Mouse (Mus musculus): ENCODE measurements around the gene Cyfip1. TPM values are rescaled to one million over a fixed set of nuclear protein-coding genes. Genes with fewer than 3 reads are reported as not detected.
"Not testable (repeated sequence)": the region's sequence is repeated elsewhere in the genome, so short reads cannot be mapped to it uniquely, and the experiment has no call there.

Gene Cyfip1
- total and polyA plus RNA-seq, 2 experiments from 2014 or later, result 41.7 to 42.2 TPM

DNA sequence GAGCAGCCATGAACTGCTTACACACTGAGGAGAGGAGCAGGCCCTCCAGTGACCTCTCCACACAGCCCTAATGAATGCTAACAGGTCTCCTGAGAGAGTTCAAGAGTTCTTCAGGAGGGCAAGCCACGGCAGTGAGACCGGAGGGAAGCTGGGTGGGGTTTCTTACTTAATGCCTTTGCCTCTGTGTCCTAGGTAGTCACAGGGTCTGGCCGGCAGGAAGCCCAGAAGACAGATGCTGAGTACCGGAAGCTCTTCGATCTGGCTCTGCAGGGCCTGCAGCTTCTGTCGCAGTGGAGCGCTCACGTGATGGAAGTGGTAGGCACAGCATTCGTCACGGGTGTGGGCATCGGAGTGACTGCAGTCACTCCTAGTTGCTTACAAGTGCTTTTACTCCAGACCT lies 50.3 kb downstream of the Cyfip1 start:
- Histone ChIP-seq H3K4me3 (ENCODE audit: low read depth, low read length) (no peak overlapping the region), H3K4me2 (ENCODE audit: low read depth) (no peak overlapping the region), H3K27me3 (ENCODE audit: insufficient read depth, low read length) (no peaks in the 10 kb centered on the region), H3K4me1 (ENCODE audit: insufficient read depth) (no peaks in the 10 kb centered on the region), H3K9me3 (ENCODE audit: low read length) (no peaks in the 10 kb centered on the region), H3K36me3 (ENCODE audit: insufficient read depth) (peaks cover 57% of the 10 kb centered on the region), H3K27ac (ENCODE audit: low read depth, low read length) (no peak overlapping the region), H3K9ac (no peak overlapping the region)
- ATAC-seq, result no peak
- no peak for TF ChIP-seq CTCF (IDR thresholded peaks at IDR 0.05; ENCODE audit: low read depth)
- no peak for DNase-seq
- 93% methylated on average over 11 of the region's 11 CpGs for WGBS

DNA sequence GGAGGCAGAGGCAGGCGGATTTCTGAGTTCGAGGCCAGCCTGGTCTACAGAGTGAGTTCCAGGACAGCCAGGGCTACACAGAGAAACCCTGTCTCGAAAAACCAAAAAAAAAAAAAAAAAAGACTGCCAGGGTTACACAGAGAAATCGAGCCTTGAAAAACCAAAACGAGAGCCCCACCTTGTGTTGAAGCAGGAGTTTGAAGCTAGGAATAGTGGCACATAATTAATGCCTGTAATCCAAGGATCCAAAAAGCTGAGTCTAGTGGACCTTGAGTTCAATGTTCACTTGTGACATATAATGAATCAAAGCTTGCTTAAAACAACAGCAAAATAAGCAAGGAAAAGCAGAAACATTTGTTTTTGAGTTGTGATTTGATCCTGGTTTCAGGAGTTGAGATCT lies 62.2 kb downstream of the Cyfip1 start:
- no peak overlapping the region for H3K9ac ChIP-seq
- H3K4me3 ChIP-seq (ENCODE audit: low read depth, low read length), result no peak overlapping the region
- H3K36me3 ChIP-seq (ENCODE audit: insufficient read depth), result peaks cover 61% of the 10 kb centered on the region
- no peak for ATAC-seq
- no peaks in the 10 kb centered on the region for H3K27me3 ChIP-seq (ENCODE audit: insufficient read depth, low read length)
- no peaks in the 10 kb centered on the region for H3K4me1 ChIP-seq (ENCODE audit: insufficient read depth)
- no peak for DNase-seq
- TF ChIP-seq CTCF (IDR thresholded peaks at IDR 0.05; ENCODE audit: low read depth), result no peak
- WGBS, result 83% methylated on average over 5 of the region's 5 CpGs
- H3K9me3 ChIP-seq (ENCODE audit: low read length), result no peaks in the 10 kb centered on the region
- no peak overlapping the region for H3K27ac ChIP-seq (ENCODE audit: low read depth, low read length)
- H3K4me2 ChIP-seq (ENCODE audit: low read depth), result no peak overlapping the region

DNA sequence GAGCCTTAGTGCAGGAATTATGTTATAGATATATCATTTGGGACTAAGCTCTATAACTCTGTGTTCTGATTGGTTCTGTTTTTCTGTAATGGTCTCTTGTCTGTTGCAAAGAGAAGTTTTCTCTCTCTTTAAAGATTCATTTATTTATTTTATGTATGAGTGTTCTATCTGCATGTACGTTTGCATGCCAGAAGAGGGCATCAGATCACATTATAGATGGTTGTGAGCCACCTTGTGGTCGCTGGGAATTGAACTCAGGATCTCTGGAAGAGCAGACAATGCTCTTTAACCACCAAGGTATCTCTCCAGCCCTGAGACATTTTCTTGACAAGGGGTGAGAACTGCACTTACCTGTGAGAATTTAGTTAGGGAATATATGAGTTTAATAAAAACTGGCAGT lies 63.9 kb downstream of the Cyfip1 start:
- H3K4me3 ChIP-seq (ENCODE audit: low read depth, low read length), result no peak overlapping the region
- TF ChIP-seq CTCF (IDR thresholded peaks at IDR 0.05; ENCODE audit: low read depth), result peak; percentile 33; the same call in 1 of the 2 replicates
- H3K9me3 ChIP-seq (ENCODE audit: low read length), result no peaks in the 10 kb centered on the region
- DNase-seq (no peak), ATAC-seq (no peak)
- H3K4me2 ChIP-seq (ENCODE audit: low read depth), result no peak overlapping the region
- no peak overlapping the region for H3K27ac ChIP-seq (ENCODE audit: low read depth, low read length)
- H3K9ac ChIP-seq, result no peak overlapping the region
- H3K27me3 ChIP-seq (ENCODE audit: insufficient read depth, low read length), result no peaks in the 10 kb centered on the region
- no peaks in the 10 kb centered on the region for H3K4me1 ChIP-seq (ENCODE audit: insufficient read depth)
- H3K36me3 ChIP-seq (ENCODE audit: insufficient read depth), result peaks cover 62% of the 10 kb centered on the region
- 90% methylated on average over 2 of the region's 2 CpGs for WGBS

DNA sequence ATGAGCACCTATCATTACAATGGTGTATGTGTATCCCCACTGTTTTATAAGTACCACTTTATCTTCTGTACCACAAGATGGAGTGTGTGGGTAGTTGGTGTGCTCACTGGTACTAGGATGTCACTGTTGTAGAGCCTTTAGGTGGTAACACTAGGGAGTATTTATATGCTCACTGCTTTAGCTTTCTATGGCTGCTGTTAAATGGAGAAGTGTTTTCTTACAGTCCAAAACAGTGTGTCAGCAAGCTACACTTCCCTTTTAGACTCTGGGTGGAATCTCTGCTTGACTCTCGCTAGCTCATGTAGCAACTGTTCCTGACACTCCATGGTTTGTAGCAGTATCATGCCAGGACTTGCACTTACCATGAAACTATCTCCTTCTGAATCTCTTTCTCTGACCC lies 68.0 kb downstream of the Cyfip1 start:
- 100% methylated on average over 1 of the region's 1 CpGs for WGBS

DNA sequence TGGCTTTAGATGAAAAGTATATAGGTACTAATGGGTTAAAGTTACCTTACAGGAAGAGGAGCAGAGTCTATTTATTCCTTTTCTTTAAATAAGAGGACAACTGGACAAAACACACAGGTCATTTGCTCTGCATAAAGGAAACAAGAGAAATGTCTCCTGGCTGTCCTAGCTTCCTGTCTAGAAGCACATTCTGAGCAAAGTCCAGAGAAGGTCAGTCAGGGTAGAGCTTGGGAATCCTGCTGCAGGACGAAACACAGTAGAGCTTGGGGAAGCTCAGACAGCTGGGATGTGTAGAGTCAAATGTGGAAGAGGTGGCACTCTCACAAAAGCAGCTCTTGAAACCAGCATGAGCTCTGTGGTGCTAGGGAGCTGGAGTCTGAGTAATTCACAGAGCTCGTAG lies 68.8 kb downstream of the Cyfip1 start:
- Histone ChIP-seq H3K9me3 (ENCODE audit: low read length) (no peaks in the 10 kb centered on the region), H3K4me2 (ENCODE audit: low read depth) (no peak overlapping the region), H3K4me3 (ENCODE audit: low read depth, low read length) (no peak overlapping the region), H3K36me3 (ENCODE audit: insufficient read depth) (peaks cover 71% of the 10 kb centered on the region), H3K9ac (no peak overlapping the region), H3K27me3 (ENCODE audit: insufficient read depth, low read length) (no peaks in the 10 kb centered on the region), H3K27ac (ENCODE audit: low read depth, low read length) (no peak overlapping the region), H3K4me1 (ENCODE audit: insufficient read depth) (no peaks in the 10 kb centered on the region)
- no peak for ATAC-seq
- TF ChIP-seq CTCF (IDR thresholded peaks at IDR 0.05; ENCODE audit: low read depth), result no peak
- WGBS, result 79% methylated on average over 2 of the region's 2 CpGs
- no peak for DNase-seq

More for the DNA sequence above, 68.0 kb downstream of the Cyfip1 start:
- TF ChIP-seq CTCF (IDR thresholded peaks at IDR 0.05; ENCODE audit: low read depth), result no peak
- H3K4me3 ChIP-seq (ENCODE audit: low read depth, low read length), result no peak overlapping the region
- no peak for ATAC-seq
- H3K4me2 ChIP-seq (ENCODE audit: low read depth), result no peak overlapping the region
- peaks cover 70% of the 10 kb centered on the region for H3K36me3 ChIP-seq (ENCODE audit: insufficient read depth)
- no peak for DNase-seq
- H3K4me1 ChIP-seq (ENCODE audit: insufficient read depth), result no peaks in the 10 kb centered on the region
- no peak overlapping the region for H3K9ac ChIP-seq
- H3K9me3 ChIP-seq (ENCODE audit: low read length), result no peaks in the 10 kb centered on the region
- no peaks in the 10 kb centered on the region for H3K27me3 ChIP-seq (ENCODE audit: insufficient read depth, low read length)
- H3K27ac ChIP-seq (ENCODE audit: low read depth, low read length), result no peak overlapping the region

DNA sequence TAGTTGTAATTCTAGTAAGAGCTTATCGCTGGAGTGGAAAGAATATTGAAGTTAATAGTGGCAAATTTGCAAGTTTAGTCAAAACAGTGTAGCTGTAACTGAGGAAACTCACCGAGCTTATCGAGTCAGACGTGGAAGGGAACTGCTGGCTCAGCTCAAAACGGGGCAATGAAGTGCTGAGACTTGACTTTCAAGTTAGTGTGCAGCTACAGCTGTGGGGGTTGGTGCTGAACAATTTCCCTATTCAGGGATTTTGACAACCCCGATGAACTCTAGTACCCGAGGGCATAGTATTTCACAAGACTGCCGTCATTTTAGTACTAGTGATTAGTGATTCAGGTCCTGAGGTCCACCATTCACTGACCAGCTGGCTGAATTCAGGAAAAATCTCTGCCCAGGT lies 69.8 kb downstream of the Cyfip1 start:
- peak; percentile 58; the same call in 1 of the 2 replicates for ATAC-seq

DNA sequence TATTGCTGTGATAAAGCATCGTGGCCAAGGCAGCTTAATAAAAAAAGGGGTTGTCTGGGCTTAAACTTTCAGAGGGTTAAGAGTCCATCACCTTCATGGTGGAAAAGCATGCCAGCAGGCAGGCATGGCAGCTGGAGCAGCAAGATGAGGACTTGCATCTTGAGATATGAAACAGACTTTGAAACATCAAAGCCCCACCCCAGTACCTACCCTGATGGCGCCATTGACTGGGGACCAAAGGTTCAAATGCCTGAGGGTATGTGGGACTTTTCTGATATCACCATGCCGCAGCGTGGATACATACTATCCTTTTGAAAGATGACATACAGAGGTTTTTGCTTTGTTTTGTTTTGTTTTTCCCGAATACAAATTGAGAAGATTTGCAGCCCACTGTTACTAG lies 70.6 kb downstream of the Cyfip1 start:
- Histone ChIP-seq H3K4me3 (ENCODE audit: low read depth, low read length) (no peak overlapping the region), H3K4me2 (ENCODE audit: low read depth) (no peak overlapping the region), H3K9me3 (ENCODE audit: low read length) (no peaks in the 10 kb centered on the region), H3K4me1 (ENCODE audit: insufficient read depth) (no peaks in the 10 kb centered on the region), H3K9ac (no peak overlapping the region), H3K27ac (ENCODE audit: low read depth, low read length) (no peak overlapping the region), H3K27me3 (ENCODE audit: insufficient read depth, low read length) (no peaks in the 10 kb centered on the region), H3K36me3 (ENCODE audit: insufficient read depth) (peaks cover 74% of the 10 kb centered on the region)
- no peak for TF ChIP-seq CTCF (IDR thresholded peaks at IDR 0.05; ENCODE audit: low read depth)
- 98% methylated on average over 5 of the region's 5 CpGs for WGBS
- ATAC-seq, result no peak
- DNase-seq, result no peak

More for the DNA sequence above, 69.8 kb downstream of the Cyfip1 start:
- H3K4me1 ChIP-seq (ENCODE audit: insufficient read depth), result no peaks in the 10 kb centered on the region
- peak; percentile 10 for DNase-seq
- no peaks in the 10 kb centered on the region for H3K9me3 ChIP-seq (ENCODE audit: low read length)
- TF ChIP-seq CTCF (IDR thresholded peaks at IDR 0.05; ENCODE audit: low read depth), result no peak
- H3K4me3 ChIP-seq (ENCODE audit: low read depth, low read length), result no peak overlapping the region
- no peak overlapping the region for H3K9ac ChIP-seq
- no peak overlapping the region for H3K27ac ChIP-seq (ENCODE audit: low read depth, low read length)
- 79% methylated on average over 8 of the region's 8 CpGs for WGBS
- H3K27me3 ChIP-seq (ENCODE audit: insufficient read depth, low read length), result no peaks in the 10 kb centered on the region
- H3K4me2 ChIP-seq (ENCODE audit: low read depth), result no peak overlapping the region
- peaks cover 68% of the 10 kb centered on the region for H3K36me3 ChIP-seq (ENCODE audit: insufficient read depth)

DNA sequence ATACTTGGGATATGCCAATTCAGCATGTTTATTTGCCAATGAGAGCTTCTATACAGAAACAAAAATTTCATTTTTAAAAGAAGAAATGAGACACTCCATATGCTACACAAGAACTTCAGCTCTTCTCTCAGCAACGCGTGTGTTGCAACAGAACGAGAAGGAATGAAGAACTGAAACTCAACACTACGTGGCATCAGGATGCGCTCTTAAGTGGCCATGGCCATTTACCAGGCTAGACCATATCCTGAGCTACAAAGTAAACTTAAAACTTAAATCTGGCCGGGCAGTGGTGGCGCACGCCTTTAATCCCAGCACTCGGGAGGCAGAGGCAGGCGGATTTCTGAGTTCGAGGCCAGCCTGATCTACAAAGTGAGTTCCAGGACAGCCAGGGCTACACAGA lies 76.8 kb downstream of the Cyfip1 start:
- over 99% methylated on average over 11 of the region's 11 CpGs for WGBS
- DNase-seq; H3K27me3 ChIP-seq (ENCODE audit: insufficient read depth, low read length); ATAC-seq; H3K27ac ChIP-seq (ENCODE audit: low read depth, low read length); H3K4me1 ChIP-seq (ENCODE audit: insufficient read depth); H3K4me2 ChIP-seq (ENCODE audit: low read depth); H3K9ac ChIP-seq; H3K4me3 ChIP-seq (ENCODE audit: low read depth, low read length); H3K9me3 ChIP-seq (ENCODE audit: low read length): not testable (repeated sequence)
- H3K36me3 ChIP-seq (ENCODE audit: insufficient read depth), result peaks cover 72% of the 10 kb centered on the region

Data from forebrain, postnatal 0 days (tissue).